Mouse (Mus musculus) forebrain, embryonic 16.5 days (tissue): ENCODE data around the gene Uqcrc1. TPM values are rescaled to one million over a fixed set of nuclear protein-coding genes. Genes with fewer than 3 reads are reported as not detected.

ENCODE experiments used
- ATAC-seq: fragments of 200-750 bp; cut with Nextera tagmentation; 2 replicates; pipeline ENCODE4 v1.8.0; 2017; ENCODE audit warnings: mild to moderate bottlenecking, moderate library complexity
- H3K27ac ChIP-seq: fragments of 300-500 bp; sonication (generic); 2 replicates; pipeline ENCODE4 v1.5.1; 2014; ENCODE audit warnings: low read length, control low read depth
- H3K27me3 ChIP-seq: fragments of 300-500 bp; sonication (generic); replicated peaks from 2 replicates; pipeline ENCODE4 v1.6.1; 2014; ENCODE audit warnings: low read length; ENCODE audit not compliant: control insufficient read depth, insufficient read depth
- H3K36me3 ChIP-seq: fragments of 300-500 bp; sonication (generic); 2 replicates; pipeline ENCODE4 v1.6.1; 2014; ENCODE audit not compliant: control insufficient read depth, insufficient read depth
- H3K4me1 ChIP-seq: fragments of 300-500 bp; sonication (generic); replicated peaks from 2 replicates; pipeline ENCODE4 v1.6.1; 2014; ENCODE audit warnings: low read length; ENCODE audit not compliant: control insufficient read depth, insufficient read depth
- H3K4me2 ChIP-seq: fragments of 300-500 bp; sonication (generic); 2 replicates; pipeline ENCODE4 v1.6.1; 2014; ENCODE audit warnings: mild to moderate bottlenecking, low read length, control low read depth
- H3K4me3 ChIP-seq: fragments of 300-500 bp; sonication (generic); replicated peaks from 2 replicates; pipeline ENCODE4 v1.5.1; 2014; ENCODE audit warnings: mild to moderate bottlenecking, low read length, control low read depth
- H3K9ac ChIP-seq: fragments of 300-500 bp; sonication (generic); replicated peaks from 2 replicates; pipeline ENCODE4 v1.6.1; 2014; ENCODE audit warnings: low read depth, low read length, control low read depth
- H3K9me3 ChIP-seq: fragments of 300-500 bp; sonication (generic); 2 replicates; pipeline ENCODE4 v1.6.1; 2016; ENCODE audit warnings: low read length; ENCODE audit not compliant: control insufficient read depth
- WGBS: fragments of 180-500 bp; shearing (Covaris S2); extraction: QIAGEN DNeasy Blood & Tissue Kit; methylation state at CpG from one replicate; pipeline ENCODE4 v1.1.7; 2014; 5-methylcytosine and 5-hydroxymethylcytosine counted together
- microRNA counts: library from miRNA; unstranded; fragments of <30 nt; microRNA quantifications from one replicate; lab custom pipeline; 2016
- microRNA-seq: library from miRNA; unstranded; fragments of <30 nt; microRNA quantifications from one replicate; pipeline ENCODE4, GENCODE M21; 2017
- polyA plus RNA-seq: library from polyadenylated mRNA; unstranded; fragments of >200 nt; fragmentation: Nextera tagmentation; extraction: Ambion mirVana; gene quantifications from 2 replicates; pipeline ENCODE4 v1.2.1, GENCODE M21; 2015

The Uqcrc1 gene
- polyA plus RNA-seq, 1 experiment from 2014 or later, result 410 TPM

DNA sequence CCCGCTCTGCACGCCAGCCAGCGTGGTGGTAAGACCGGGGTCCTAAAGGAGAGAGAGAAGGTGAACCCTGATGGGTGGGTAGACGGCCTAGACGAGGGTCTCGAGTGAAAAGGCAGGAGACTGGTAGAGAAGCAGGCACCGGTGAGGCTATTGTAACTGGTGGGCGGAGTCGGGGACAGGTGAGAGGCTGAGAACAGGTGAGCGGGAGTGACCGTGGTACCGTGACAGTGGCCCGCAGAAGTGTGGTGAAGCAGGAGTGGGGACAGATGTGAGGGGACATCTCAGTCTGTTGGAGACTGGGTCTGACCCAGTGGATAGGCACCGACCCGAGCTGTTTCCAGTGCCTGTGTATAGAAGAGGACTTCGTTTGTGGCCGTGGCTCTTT is 55.6 kb downstream of the Uqcrc1 start:
- Histone ChIP-seq H3K9me3 (no peaks in the 10 kb centered on the region), H3K9ac (peak overlapping the region; percentile 68), H3K4me3 (peak overlapping the region; percentile 62), H3K4me2 (peak overlapping the region; percentile 75), H3K27me3 (no peaks in the 10 kb centered on the region), H3K27ac (peak overlapping the region; percentile 30; the same call in 1 of the 2 replicates), H3K4me1 (peaks cover 13% of the 10 kb centered on the region), H3K36me3 (no peaks in the 10 kb centered on the region)
- WGBS, result 8% methylated on average over 18 of the region's 18 CpGs
- no peak; the same call in 1 of the 2 replicates for ATAC-seq

DNA sequence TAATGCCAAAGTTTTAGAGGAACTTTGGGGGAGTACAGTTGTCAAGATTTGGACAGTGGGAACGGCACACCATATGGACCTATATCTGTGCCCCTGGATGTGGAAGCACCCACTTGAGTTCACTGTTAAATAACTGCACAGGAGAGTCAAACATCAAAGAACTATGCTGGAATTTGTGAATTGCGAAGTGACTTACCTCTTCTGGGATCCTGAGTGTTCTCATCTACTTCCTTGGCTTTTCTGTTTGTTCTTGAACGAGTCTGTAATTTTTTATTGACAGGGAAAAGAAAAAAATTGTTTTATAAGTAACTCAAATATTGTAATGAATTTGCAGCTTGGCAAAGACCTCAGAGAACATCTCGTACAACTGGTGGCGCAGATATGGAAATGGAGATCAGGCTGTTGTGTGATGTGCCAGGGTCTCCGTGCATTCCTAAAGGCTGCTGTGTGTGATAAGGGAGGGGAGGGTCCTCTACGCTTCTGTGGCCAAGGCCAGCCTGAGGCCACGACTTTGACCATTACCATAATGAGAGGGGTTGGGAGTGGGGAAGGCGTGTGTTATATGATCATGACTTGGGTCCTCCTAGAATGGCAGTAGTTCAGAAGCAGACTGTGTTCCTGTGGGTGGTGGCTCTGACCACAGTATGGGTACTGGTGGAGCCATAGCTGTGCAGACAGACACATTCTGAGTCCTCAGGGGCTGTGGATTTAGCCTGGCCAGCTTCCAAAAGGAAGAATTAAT is 56.4 kb downstream of the Uqcrc1 start:
- Histone ChIP-seq H3K9me3 (no peaks in the 10 kb centered on the region), H3K27me3 (no peaks in the 10 kb centered on the region), H3K27ac (no peak overlapping the region), H3K9ac (no peak overlapping the region), H3K36me3 (no peaks in the 10 kb centered on the region), H3K4me1 (peaks cover 13% of the 10 kb centered on the region), H3K4me3 (peak overlapping the region; percentile 62), H3K4me2 (peak overlapping the region; percentile 75)
- 86% methylated on average over 9 of the region's 9 CpGs for WGBS
- no peak for ATAC-seq

DNA sequence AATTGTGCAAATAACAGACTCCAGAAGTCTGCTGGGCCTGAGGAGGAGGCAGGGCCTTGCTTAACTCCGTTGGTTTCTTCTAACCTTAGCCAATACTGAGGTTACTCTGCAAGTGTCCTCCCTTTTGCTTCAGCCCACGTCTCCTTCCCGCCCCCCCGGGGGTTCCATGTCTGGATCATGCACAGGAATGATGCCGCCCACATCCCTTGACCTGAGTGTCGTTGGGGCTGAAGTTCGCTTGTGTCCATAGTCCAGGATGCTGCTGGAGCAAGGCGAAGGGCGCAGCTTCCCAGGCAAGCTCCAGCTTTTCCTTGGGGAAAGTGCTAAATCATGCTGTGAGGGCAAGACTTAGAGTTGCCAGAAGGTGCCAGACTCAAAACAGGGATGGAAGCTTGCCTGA is 60.0 kb downstream of the Uqcrc1 start:
- Histone ChIP-seq H3K27ac (no peak overlapping the region), H3K36me3 (no peaks in the 10 kb centered on the region), H3K9me3 (no peaks in the 10 kb centered on the region), H3K4me2 (no peak overlapping the region), H3K27me3 (no peaks in the 10 kb centered on the region), H3K9ac (no peak overlapping the region), H3K4me3 (no peak overlapping the region), H3K4me1 (peaks cover 11% of the 10 kb centered on the region)
- WGBS, result 84% methylated on average over 9 of the region's 9 CpGs
- no peak for ATAC-seq

DNA sequence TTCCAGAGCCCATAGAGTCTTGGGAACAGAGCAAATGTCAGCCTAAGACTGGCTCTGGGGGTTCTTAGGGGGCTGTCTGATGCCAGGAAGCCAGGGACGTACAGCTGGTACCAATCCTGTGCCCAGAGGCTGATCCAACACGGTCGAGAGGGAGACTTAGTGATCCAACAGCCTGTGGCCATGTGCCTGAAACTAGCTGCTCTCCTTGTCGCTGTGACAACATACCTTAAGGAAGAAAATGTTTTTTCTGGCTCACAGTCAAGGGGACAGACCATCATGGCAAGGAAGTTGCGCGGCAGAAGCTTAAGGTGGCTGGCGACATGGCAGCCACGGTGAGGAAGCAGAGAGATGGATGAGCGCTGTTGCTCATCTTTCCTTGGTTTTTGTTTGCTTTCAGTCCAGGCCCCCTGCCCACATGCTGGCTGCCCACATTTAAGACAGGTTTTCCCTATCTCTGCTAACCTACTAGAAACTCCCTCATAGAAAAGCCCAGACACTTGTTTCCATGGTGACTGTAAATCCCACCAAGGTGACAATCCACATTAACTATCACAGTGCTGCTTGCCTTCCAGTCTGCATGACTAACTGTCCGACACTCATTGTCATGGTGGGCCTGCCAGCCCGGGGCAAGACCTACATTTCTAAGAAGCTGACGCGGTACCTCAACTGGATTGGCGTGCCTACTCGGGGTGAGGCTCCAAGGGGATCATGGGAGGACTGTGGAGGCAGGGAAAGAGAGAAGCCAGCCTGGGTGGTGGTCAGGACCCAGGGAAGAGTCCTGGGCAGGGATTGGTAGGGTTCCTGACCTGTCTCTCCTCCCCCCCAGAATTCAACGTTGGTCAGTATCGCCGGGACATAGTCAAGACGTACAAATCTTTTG is 62.1 kb downstream of the Uqcrc1 start:
- no peak for ATAC-seq
- H3K4me2 ChIP-seq, result no peak overlapping the region
- no peak overlapping the region for H3K27ac ChIP-seq
- H3K9me3 ChIP-seq, result no peaks in the 10 kb centered on the region
- no peaks in the 10 kb centered on the region for H3K27me3 ChIP-seq
- no peaks in the 10 kb centered on the region for H3K36me3 ChIP-seq
- no peak overlapping the region for H3K4me3 ChIP-seq
- WGBS, result 74% methylated on average over 19 of the region's 19 CpGs
- H3K4me1 ChIP-seq, result peaks cover 5% of the 10 kb centered on the region
- no peak overlapping the region for H3K9ac ChIP-seq

DNA sequence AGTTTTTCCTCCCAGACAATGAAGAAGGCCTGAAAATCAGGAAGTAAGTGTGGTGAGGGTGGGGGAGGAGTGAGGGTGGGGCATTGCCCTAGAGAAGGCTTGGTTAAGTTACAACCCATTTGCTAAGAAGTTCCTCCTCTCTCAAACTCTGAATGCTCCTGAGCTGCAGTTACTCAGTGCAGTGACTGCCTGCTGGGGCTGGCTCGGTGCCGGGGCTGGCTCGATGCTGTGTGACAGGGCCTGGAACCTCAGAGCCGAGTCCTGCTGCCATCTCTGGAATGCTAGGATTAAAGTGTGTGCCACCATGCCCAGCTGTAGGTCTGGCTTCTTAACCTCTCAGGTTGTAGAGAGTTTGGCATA is 62.7 kb downstream of the Uqcrc1 start:
- H3K9me3 ChIP-seq, result no peaks in the 10 kb centered on the region
- no peaks in the 10 kb centered on the region for H3K27me3 ChIP-seq
- H3K4me1 ChIP-seq, result peaks cover 5% of the 10 kb centered on the region
- H3K4me2 ChIP-seq, result no peak overlapping the region
- no peak overlapping the region for H3K9ac ChIP-seq
- 80% methylated on average over 4 of the region's 4 CpGs for WGBS
- H3K27ac ChIP-seq, result no peak overlapping the region
- no peak for ATAC-seq
- no peak overlapping the region for H3K4me3 ChIP-seq
- H3K36me3 ChIP-seq, result no peaks in the 10 kb centered on the region

MicroRNAs within 50 kb of the gene (microRNA counts, 519-probe panel; counts per million panel counts)
- microRNA mmu-miR-711 (lab: Ali Mortazavi, UCI), result not detected

Small RNA genes lying within 50 kb of the gene (microRNA-seq; reads per million reads assigned to microRNA genes)
- not detected for gene Mir711

Other genes with a start within 250 kb of the Uqcrc1 start
- 37.6 and 41.3 TPM in 2 replicates for gene Prkar2a, start 247.3 kb upstream of the Uqcrc1 start, polyA plus RNA-seq
- 183 and 224 TPM in 2 replicates for gene Ip6k2, start 152.8 kb upstream of the Uqcrc1 start, polyA plus RNA-seq
- gene Nckipsd, start 128.3 kb upstream of the Uqcrc1 start, polyA plus RNA-seq, result 20.5 and 35.1 TPM in 2 replicates
- 18.9 and 22.3 TPM in 2 replicates for gene Celsr3, start 110.3 kb upstream of the Uqcrc1 start, polyA plus RNA-seq
- 11.5 and 13.8 TPM in 2 replicates for gene Slc26a6, start 83.3 kb upstream of the Uqcrc1 start, polyA plus RNA-seq
- not detected in 2 replicates for gene Tmem89, start 22.0 kb upstream of the Uqcrc1 start, polyA plus RNA-seq
- 1.5 and 2.0 TPM in 2 replicates for gene Col7a1, start 17.0 kb downstream of the Uqcrc1 start, polyA plus RNA-seq
- gene Ucn2, start 49.4 kb downstream of the Uqcrc1 start, polyA plus RNA-seq, result not detected in 2 replicates
- 27.0 and 34.0 TPM in 2 replicates for gene Pfkfb4, start 55.1 kb downstream of the Uqcrc1 start, polyA plus RNA-seq
- gene Shisa5, start 101.9 kb downstream of the Uqcrc1 start, polyA plus RNA-seq, result 52.4 and 52.7 TPM in 2 replicates
- 16.1 and 17.9 TPM in 2 replicates for gene Trex1, start 123.1 kb downstream of the Uqcrc1 start, polyA plus RNA-seq
- gene Atrip, start 137.5 kb downstream of the Uqcrc1 start, polyA plus RNA-seq, result 36.0 and 38.3 TPM in 2 replicates
- gene Ccdc51, start 145.9 kb downstream of the Uqcrc1 start, polyA plus RNA-seq, result 16.9 and 17.5 TPM in 2 replicates
- gene Tma7, start 146.0 kb downstream of the Uqcrc1 start, polyA plus RNA-seq, result 505 and 526 TPM in 2 replicates
- gene Plxnb1, start 158.8 kb downstream of the Uqcrc1 start, polyA plus RNA-seq, result 18.6 and 22.1 TPM in 2 replicates
- not detected in 2 replicates for gene Fbxw21, start 225.4 kb downstream of the Uqcrc1 start, polyA plus RNA-seq